Mouse (Mus musculus) R1 (cell line): Measurements from ENCODE around the gene Clec3a.

Experiments
- DNase-seq: peaks from one replicate; pipeline ENCODE4 v3.0.0-alpha.2; 2018; ENCODE audit warnings: low read depth, low spot score

The Clec3a gene

GRCm38 (mm10) chr8:114455953-114456352, 38.1 kb downstream of the Clec3a start:
- DNase-seq = no peak

- no peak for DNase-seq
Measured at GRCm38 (mm10) chr8:114458113-114458784, 40.4 kb downstream of the Clec3a start.

- DNase-seq = peak; percentile 43
Measured at GRCm38 (mm10) chr8:114460600-114460999, 42.7 kb downstream of the Clec3a start.

- no peak for DNase-seq
Measured at GRCm38 (mm10) chr8:114462591-114462990, 44.7 kb downstream of the Clec3a start.

- no peak for DNase-seq
Measured at GRCm38 (mm10) chr8:114463305-114463704, 45.4 kb downstream of the Clec3a start.

- peak; percentile 46 for DNase-seq
Measured at GRCm38 (mm10) chr8:114468526-114469207, 50.8 kb downstream of the Clec3a start.

GRCm38 (mm10) chr8:114469208-114469590, 51.3 kb downstream of the Clec3a start:
- DNase-seq = peak; percentile 58

GRCm38 (mm10) chr8:114473546-114473945, 55.7 kb downstream of the Clec3a start:
- peak; percentile 31 for DNase-seq
